Mouse (Mus musculus): ENCODE data around the gene Irgm1. TPM values are rescaled to one million over a fixed set of nuclear protein-coding genes. Genes with fewer than 3 reads are reported as not detected.
"Not testable (repeated sequence)": the region's sequence is repeated elsewhere in the genome, so short reads cannot be mapped to it uniquely, and the experiment has no call there.

The Irgm1 gene
- 4.2 and 12.2 TPM in 2 replicates for polyA plus RNA-seq (2015; fragmentation: Nextera tagmentation; extraction: Ambion mirVana)

GRCm38 (mm10) chr11:48871201-48871772 lies at the start of gene Irgm1:
Gene Irgm1, minus strand, starts transcription at chr11:48871683.
- Histone ChIP-seq H3K27ac (replicated peaks) (0 out of 2 replicates have a peak within 1 kb of the TSS, but pooled peaks have one; percentile 15), H3K9me3 (replicated peaks) (no peaks in the 10 kb centered on the region), H3K4me3 (replicated peaks) (peak within 1 kb of the TSS; percentile 46), H3K4me2 (peak within 1 kb of the TSS; percentile 76), H3K27me3 (replicated peaks) (peaks cover 10% of the 10 kb centered on the region), H3K36me3 (no peaks in the 10 kb centered on the region), H3K9ac (replicated peaks) (peak within 1 kb of the TSS; percentile 51), H3K4me1 (peaks cover 20% of the 10 kb centered on the region; the same call in 1 of the 2 replicates)
- ATAC-seq (ENCODE audit: low FRiP score): peak; percentile 58; the same call in 1 of the 2 replicates
- 2% methylated on average over 19 of the region's 19 CpGs for WGBS

- Histone ChIP-seq H3K9ac (replicated peaks) (no peak overlapping the region), H3K36me3 (no peaks in the 10 kb centered on the region), H3K9me3 (replicated peaks) (no peaks in the 10 kb centered on the region), H3K4me1 (no peaks in the 10 kb centered on the region), H3K27me3 (replicated peaks) (no peaks in the 10 kb centered on the region), H3K4me2 (no peak overlapping the region), H3K27ac (replicated peaks) (no peak overlapping the region), H3K4me3 (replicated peaks) (no peak overlapping the region)
- 92% methylated on average over 3 of the region's 3 CpGs for WGBS
- no peak for ATAC-seq (ENCODE audit: low FRiP score)
Observed at GRCm38 (mm10) chr11:48918380-48918779, 46.9 kb upstream of the Irgm1 start.

GRCm38 (mm10) chr11:48913611-48914010 lies 42.1 kb upstream of the Irgm1 start:
- Histone ChIP-seq H3K9ac (replicated peaks) (no peak overlapping the region), H3K36me3 (no peaks in the 10 kb centered on the region), H3K4me2 (no peak overlapping the region), H3K4me3 (replicated peaks) (no peak overlapping the region), H3K4me1 (no peaks in the 10 kb centered on the region), H3K27me3 (replicated peaks) (no peaks in the 10 kb centered on the region), H3K9me3 (replicated peaks) (no peaks in the 10 kb centered on the region), H3K27ac (replicated peaks) (no peak overlapping the region)
- WGBS: 100% methylated on average over 1 of the region's 1 CpGs
- no peak for ATAC-seq (ENCODE audit: low FRiP score)

GRCm38 (mm10) chr11:48908459-48908858 lies 37.0 kb upstream of the Irgm1 start:
- Histone ChIP-seq H3K9me3 (replicated peaks) (no peaks in the 10 kb centered on the region), H3K4me3 (replicated peaks) (no peak overlapping the region), H3K9ac (replicated peaks) (no peak overlapping the region), H3K4me1 (no peaks in the 10 kb centered on the region), H3K27ac (replicated peaks) (no peak overlapping the region), H3K27me3 (replicated peaks) (no peaks in the 10 kb centered on the region), H3K36me3 (no peaks in the 10 kb centered on the region), H3K4me2 (no peak overlapping the region)
- no peak for ATAC-seq (ENCODE audit: low FRiP score)
- WGBS: 68% methylated on average over 1 of the region's 1 CpGs

GRCm38 (mm10) chr11:48902021-48902420 lies 30.5 kb upstream of the Irgm1 start, which contains the start of gene Gm5431:
Gene Gm5431, minus strand, starts transcription at chr11:48902214.
- Histone ChIP-seq H3K36me3 (no peaks in the 10 kb centered on the region), H3K9me3 (replicated peaks) (no peaks in the 10 kb centered on the region), H3K4me2 (no peak within 1 kb of the TSS), H3K27me3 (replicated peaks) (no peaks in the 10 kb centered on the region), H3K9ac (replicated peaks) (no peak within 1 kb of the TSS), H3K4me1 (no peaks in the 10 kb centered on the region), H3K4me3 (replicated peaks) (no peak within 1 kb of the TSS), H3K27ac (replicated peaks) (no peak within 1 kb of the TSS)
- 79% methylated on average over 2 of the region's 2 CpGs for WGBS
- no peak for ATAC-seq (ENCODE audit: low FRiP score)

- H3K9ac ChIP-seq (replicated peaks); ATAC-seq (ENCODE audit: low FRiP score): not testable (repeated sequence)
- WGBS: 96% methylated on average over 1 of the region's 1 CpGs
Observed at GRCm38 (mm10) chr11:48901567-48901930, 30.1 kb upstream of the Irgm1 start.

GRCm38 (mm10) chr11:48900654-48901566 lies 29.4 kb upstream of the Irgm1 start:
- not testable (repeated sequence) for H3K36me3 ChIP-seq; H3K4me3 ChIP-seq (replicated peaks); H3K4me2 ChIP-seq; H3K4me1 ChIP-seq; H3K9me3 ChIP-seq (replicated peaks); ATAC-seq (ENCODE audit: low FRiP score); H3K27me3 ChIP-seq (replicated peaks); H3K9ac ChIP-seq (replicated peaks); H3K27ac ChIP-seq (replicated peaks)
- WGBS: 83% methylated on average over 6 of the region's 6 CpGs

More at GRCm38 (mm10) chr11:48901567-48901930, 30.1 kb upstream of the Irgm1 start:
- not testable (repeated sequence) for H3K9me3 ChIP-seq (replicated peaks); H3K27me3 ChIP-seq (replicated peaks); H3K27ac ChIP-seq (replicated peaks); H3K36me3 ChIP-seq; H3K4me3 ChIP-seq (replicated peaks); H3K4me2 ChIP-seq; H3K4me1 ChIP-seq

GRCm38 (mm10) chr11:48898812-48899431 lies 27.4 kb upstream of the Irgm1 start:
- H3K4me1 ChIP-seq: no peaks in the 10 kb centered on the region
- no peak overlapping the region for H3K9ac ChIP-seq (replicated peaks)
- 78% methylated on average over 2 of the region's 2 CpGs for WGBS
- ATAC-seq (ENCODE audit: low FRiP score): no peak
- H3K36me3 ChIP-seq: no peaks in the 10 kb centered on the region
- H3K27ac ChIP-seq (replicated peaks): no peak overlapping the region
- H3K27me3 ChIP-seq (replicated peaks): no peaks in the 10 kb centered on the region
- H3K4me3 ChIP-seq (replicated peaks): no peak overlapping the region
- no peak overlapping the region for H3K4me2 ChIP-seq
- H3K9me3 ChIP-seq (replicated peaks): no peaks in the 10 kb centered on the region

- Histone ChIP-seq H3K9ac (replicated peaks) (no peak overlapping the region), H3K27ac (replicated peaks) (no peak overlapping the region), H3K4me1 (peaks cover 10% of the 10 kb centered on the region; the same call in 1 of the 2 replicates), H3K9me3 (replicated peaks) (no peaks in the 10 kb centered on the region), H3K27me3 (replicated peaks) (peaks cover 7% of the 10 kb centered on the region), H3K4me3 (replicated peaks) (no peak overlapping the region), H3K4me2 (no peak overlapping the region), H3K36me3 (no peaks in the 10 kb centered on the region)
- 88% methylated on average over 1 of the region's 1 CpGs for WGBS
- no peak for ATAC-seq (ENCODE audit: low FRiP score)
Observed at GRCm38 (mm10) chr11:48876680-48877079, 5.2 kb upstream of the Irgm1 start.

GRCm38 (mm10) chr11:48875343-48875837 lies 3.9 kb upstream of the Irgm1 start:
- not testable (repeated sequence) for ATAC-seq (ENCODE audit: low FRiP score); H3K9ac ChIP-seq (replicated peaks); H3K9me3 ChIP-seq (replicated peaks); H3K4me3 ChIP-seq (replicated peaks); H3K36me3 ChIP-seq; H3K27ac ChIP-seq (replicated peaks); H3K27me3 ChIP-seq (replicated peaks); H3K4me2 ChIP-seq
- H3K4me1 ChIP-seq: peaks cover 15% of the 10 kb centered on the region; the same call in 1 of the 2 replicates
- WGBS: 71% methylated on average over 1 of the region's 1 CpGs

- H3K27me3 ChIP-seq (replicated peaks): peaks cover 7% of the 10 kb centered on the region
- H3K4me1 ChIP-seq: peaks cover 17% of the 10 kb centered on the region; the same call in 1 of the 2 replicates
- H3K4me2 ChIP-seq: no peak overlapping the region
- H3K9ac ChIP-seq (replicated peaks): no peak overlapping the region
- ATAC-seq (ENCODE audit: low FRiP score): peak; percentile 80
- 0% methylated on average over 4 of the region's 4 CpGs for WGBS
- H3K9me3 ChIP-seq (replicated peaks): no peaks in the 10 kb centered on the region
- H3K4me3 ChIP-seq (replicated peaks): no peak overlapping the region
- H3K27ac ChIP-seq (replicated peaks): no peak overlapping the region
- no peaks in the 10 kb centered on the region for H3K36me3 ChIP-seq
Observed at GRCm38 (mm10) chr11:48874465-48874864, 3.0 kb upstream of the Irgm1 start.

Data from neural tube, embryonic 15.5 days (tissue).